Mouse (Mus musculus): ENCODE measurements at regions not wholly inside any gene's neighbourhood (a gene's known extent, or its start where the extent isn't known, plus 50 kb on each side); places are given as distances from the start of the nearest gene placed in this dataset.

GRCm38 (mm10) chr12:27575629-27576028, 233.3 kb upstream of the Sox11 start:
- H3K27ac ChIP-seq (ENCODE audit: control insufficient read depth, insufficient read depth, low read depth, low read length) = no peak overlapping the region
- H3K4me3 ChIP-seq (ENCODE audit: control insufficient read depth, low read depth, low read length) = no peak overlapping the region
- TF ChIP-seq CTCF (IDR thresholded peaks at IDR 0.05; ENCODE audit: control insufficient read depth, insufficient read depth, insufficient replicate concordance, low read depth, low read length) (no peak), POLR2A (IDR thresholded peaks at IDR 0.05; ENCODE audit: control insufficient read depth, low read depth, low read length) (no peak)
- H3K4me1 ChIP-seq (ENCODE audit: control insufficient read depth, insufficient read depth, low read length) = no peaks in the 10 kb centered on the region
- H3K27me3 ChIP-seq (ENCODE audit: control insufficient read depth, insufficient read depth, low read length) = no peaks in the 10 kb centered on the region
- H3K36me3 ChIP-seq (ENCODE audit: control insufficient read depth, insufficient read depth, low read length) = no peaks in the 10 kb centered on the region

GRCm38 (mm10) chr12:27567250-27567649, 224.9 kb upstream of the Sox11 start:
- TF ChIP-seq CTCF (IDR thresholded peaks at IDR 0.05; ENCODE audit: control insufficient read depth, insufficient read depth, insufficient replicate concordance, low read depth, low read length) (no peak), POLR2A (IDR thresholded peaks at IDR 0.05; ENCODE audit: control insufficient read depth, low read depth, low read length) (no peak)
- H3K4me1 ChIP-seq (ENCODE audit: control insufficient read depth, insufficient read depth, low read length) = no peaks in the 10 kb centered on the region
- H3K36me3 ChIP-seq (ENCODE audit: control insufficient read depth, insufficient read depth, low read length) = no peaks in the 10 kb centered on the region
- no peak overlapping the region for H3K4me3 ChIP-seq (ENCODE audit: control insufficient read depth, low read depth, low read length)
- no peak overlapping the region for H3K27ac ChIP-seq (ENCODE audit: control insufficient read depth, insufficient read depth, low read depth, low read length)
- no peaks in the 10 kb centered on the region for H3K27me3 ChIP-seq (ENCODE audit: control insufficient read depth, insufficient read depth, low read length)

DNA sequence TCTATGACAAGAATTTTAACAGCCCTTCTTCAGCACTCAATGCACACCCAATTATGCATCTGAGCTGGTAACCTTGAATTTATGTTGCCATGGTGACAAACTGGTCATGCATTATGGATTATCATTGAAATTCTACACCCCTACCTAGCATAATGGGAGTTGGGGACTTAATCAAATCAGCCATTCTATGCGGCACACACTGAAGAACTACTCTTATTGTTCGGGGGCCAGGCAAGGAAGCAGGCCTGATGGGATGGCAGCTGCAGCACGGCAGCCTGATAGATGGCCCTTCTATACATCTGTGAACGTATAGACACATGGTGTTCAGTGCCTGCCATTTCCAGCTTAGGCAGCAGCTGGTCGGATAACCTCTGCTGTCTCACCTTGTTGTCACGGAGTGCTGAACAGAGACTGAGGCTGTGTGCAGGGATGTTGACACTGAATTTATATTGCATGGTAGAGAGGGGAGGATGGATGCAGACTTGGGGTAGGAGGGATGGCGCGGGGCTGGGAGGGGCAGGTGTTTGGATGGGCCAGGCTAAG, 223.7 kb upstream of the Sox11 start:
- TF ChIP-seq POLR2A (IDR thresholded peaks at IDR 0.05; ENCODE audit: control insufficient read depth, low read depth, low read length) = no peak
- no peak for TF ChIP-seq CTCF (IDR thresholded peaks at IDR 0.05; ENCODE audit: control insufficient read depth, insufficient read depth, insufficient replicate concordance, low read depth, low read length)
- no peak overlapping the region for H3K27ac ChIP-seq (ENCODE audit: control insufficient read depth, insufficient read depth, low read depth, low read length)
- H3K4me1 ChIP-seq (ENCODE audit: control insufficient read depth, insufficient read depth, low read length) = no peaks in the 10 kb centered on the region
- H3K36me3 ChIP-seq (ENCODE audit: control insufficient read depth, insufficient read depth, low read length) = no peaks in the 10 kb centered on the region
- H3K4me3 ChIP-seq (ENCODE audit: control insufficient read depth, low read depth, low read length) = no peak overlapping the region
- no peaks in the 10 kb centered on the region for H3K27me3 ChIP-seq (ENCODE audit: control insufficient read depth, insufficient read depth, low read length)

DNA sequence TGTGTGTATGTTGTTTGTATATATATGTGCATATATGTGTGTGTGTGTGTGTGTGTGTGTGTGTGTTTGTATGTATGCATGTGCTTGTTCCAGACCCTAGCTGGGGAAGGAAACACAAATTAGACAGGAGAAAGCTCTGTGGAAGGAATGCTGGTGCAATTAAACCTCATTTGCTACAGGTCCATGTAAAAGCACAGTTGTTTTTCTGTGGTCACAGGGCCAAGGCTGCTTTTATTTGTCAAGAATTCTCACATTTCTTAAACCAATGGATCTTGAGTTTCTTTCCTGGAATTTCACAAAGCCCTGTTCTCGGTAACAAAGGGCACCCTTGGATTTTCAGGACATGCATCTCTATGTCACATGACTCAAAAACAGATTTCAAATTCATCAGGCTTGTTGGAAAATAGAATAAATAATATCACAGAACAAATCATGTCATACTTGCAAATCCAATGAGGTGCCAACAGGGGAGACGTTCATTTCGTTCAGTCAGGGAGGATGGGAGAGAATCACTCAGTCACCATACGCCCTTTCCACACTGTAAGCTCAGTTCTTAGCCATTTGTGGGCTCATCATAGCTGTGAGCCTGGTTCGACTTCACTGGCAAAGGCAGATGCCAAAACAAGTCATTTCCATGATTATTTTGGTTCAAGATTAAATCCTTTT, 222.4 kb upstream of the Sox11 start:
- no peak overlapping the region for H3K27ac ChIP-seq (ENCODE audit: control insufficient read depth, insufficient read depth, low read depth, low read length)

GRCm38 (mm10) chr12:27563900-27564299, 221.5 kb upstream of the Sox11 start:
- H3K36me3 ChIP-seq (ENCODE audit: control insufficient read depth, insufficient read depth, low read length) = no peaks in the 10 kb centered on the region
- no peak for TF ChIP-seq CTCF (IDR thresholded peaks at IDR 0.05; ENCODE audit: control insufficient read depth, insufficient read depth, insufficient replicate concordance, low read depth, low read length)
- TF ChIP-seq POLR2A (IDR thresholded peaks at IDR 0.05; ENCODE audit: control insufficient read depth, low read depth, low read length) = no peak
- no peaks in the 10 kb centered on the region for H3K27me3 ChIP-seq (ENCODE audit: control insufficient read depth, insufficient read depth, low read length)
- H3K27ac ChIP-seq (ENCODE audit: control insufficient read depth, insufficient read depth, low read depth, low read length) = no peak overlapping the region
- no peaks in the 10 kb centered on the region for H3K4me1 ChIP-seq (ENCODE audit: control insufficient read depth, insufficient read depth, low read length)
- H3K4me3 ChIP-seq (ENCODE audit: control insufficient read depth, low read depth, low read length) = no peak overlapping the region

More for the DNA sequence above, 222.4 kb upstream of the Sox11 start:
- Histone ChIP-seq H3K4me1 (ENCODE audit: control insufficient read depth, insufficient read depth, low read length) (no peaks in the 10 kb centered on the region), H3K36me3 (ENCODE audit: control insufficient read depth, insufficient read depth, low read length) (no peaks in the 10 kb centered on the region), H3K4me3 (ENCODE audit: control insufficient read depth, low read depth, low read length) (no peak overlapping the region), H3K27me3 (ENCODE audit: control insufficient read depth, insufficient read depth, low read length) (no peaks in the 10 kb centered on the region)
- TF ChIP-seq CTCF (IDR thresholded peaks at IDR 0.05; ENCODE audit: control insufficient read depth, insufficient read depth, insufficient replicate concordance, low read depth, low read length) (no peak), POLR2A (IDR thresholded peaks at IDR 0.05; ENCODE audit: control insufficient read depth, low read depth, low read length) (no peak)

DNA sequence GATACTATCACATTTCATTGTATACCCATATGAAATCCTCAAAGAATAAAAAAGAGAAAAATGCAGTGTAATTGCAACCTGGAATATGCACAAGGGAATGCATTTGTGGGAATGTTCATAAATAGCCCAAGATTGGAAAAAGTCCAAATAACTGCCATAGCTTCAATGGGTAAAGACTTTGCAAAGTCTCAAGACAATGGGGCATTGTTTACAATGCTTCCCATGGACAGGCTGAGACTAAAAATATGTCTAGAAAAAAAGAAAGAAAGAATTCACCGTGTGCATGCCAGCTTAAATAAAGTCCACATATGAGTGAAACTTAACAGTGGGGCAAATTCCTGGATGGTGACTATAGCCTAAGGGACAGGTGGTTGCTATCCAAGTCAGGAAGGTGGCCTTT, 210.4 kb upstream of the Sox11 start:
- no peak overlapping the region for H3K4me3 ChIP-seq (ENCODE audit: control insufficient read depth, low read depth, low read length)
- no peak overlapping the region for H3K27ac ChIP-seq (ENCODE audit: control insufficient read depth, insufficient read depth, low read depth, low read length)
- no peaks in the 10 kb centered on the region for H3K27me3 ChIP-seq (ENCODE audit: control insufficient read depth, insufficient read depth, low read length)
- no peaks in the 10 kb centered on the region for H3K4me1 ChIP-seq (ENCODE audit: control insufficient read depth, insufficient read depth, low read length)
- TF ChIP-seq POLR2A (IDR thresholded peaks at IDR 0.05; ENCODE audit: control insufficient read depth, low read depth, low read length) = no peak
- no peak for TF ChIP-seq CTCF (IDR thresholded peaks at IDR 0.05; ENCODE audit: control insufficient read depth, insufficient read depth, insufficient replicate concordance, low read depth, low read length)
- H3K36me3 ChIP-seq (ENCODE audit: control insufficient read depth, insufficient read depth, low read length) = no peaks in the 10 kb centered on the region

GRCm38 (mm10) chr12:27538210-27538609, 195.8 kb upstream of the Sox11 start:
- Histone ChIP-seq H3K36me3 (ENCODE audit: control insufficient read depth, insufficient read depth, low read length) (no peaks in the 10 kb centered on the region), H3K4me1 (ENCODE audit: control insufficient read depth, insufficient read depth, low read length) (no peaks in the 10 kb centered on the region), H3K27me3 (ENCODE audit: control insufficient read depth, insufficient read depth, low read length) (no peaks in the 10 kb centered on the region), H3K4me3 (ENCODE audit: control insufficient read depth, low read depth, low read length) (no peak overlapping the region), H3K27ac (ENCODE audit: control insufficient read depth, insufficient read depth, low read depth, low read length) (no peak overlapping the region)
- TF ChIP-seq CTCF (IDR thresholded peaks at IDR 0.05; ENCODE audit: control insufficient read depth, insufficient read depth, insufficient replicate concordance, low read depth, low read length) (no peak), POLR2A (IDR thresholded peaks at IDR 0.05; ENCODE audit: control insufficient read depth, low read depth, low read length) (no peak)

Data from testis, adult 2 months (tissue).